Mouse (Mus musculus) heart, embryonic 10.5 days (tissue): ENCODE results near the gene Trim71. TPM values are rescaled to one million over a fixed set of nuclear protein-coding genes. Genes with fewer than 3 reads are reported as not detected.

Experiments used
- DNase-seq: peaks from one replicate; pipeline ENCODE4 v3.0.0-alpha.2; 2017; ENCODE audit warnings: low spot score
- H3K27ac ChIP-seq: fragments of 300-500 bp; sonication (generic); 2 replicates; pipeline ENCODE4 v1.5.1; 2016; ENCODE audit warnings: mild to moderate bottlenecking
- H3K27me3 ChIP-seq: fragments of 300-500 bp; sonication (generic); 2 replicates; pipeline ENCODE4 v1.6.1; 2016; ENCODE audit warnings: mild to moderate bottlenecking; ENCODE audit not compliant: poor library complexity, insufficient read depth, severe bottlenecking
- H3K36me3 ChIP-seq: fragments of 300-500 bp; sonication (generic); 2 replicates; pipeline ENCODE4 v1.6.1; 2016; ENCODE audit warnings: mild to moderate bottlenecking, moderate library complexity
- H3K4me1 ChIP-seq: fragments of 300-500 bp; sonication (generic); 2 replicates; pipeline ENCODE4 v1.6.1; 2016; ENCODE audit warnings: mild to moderate bottlenecking
- H3K4me3 ChIP-seq: fragments of 300-500 bp; sonication (generic); 2 replicates; pipeline ENCODE4 v1.5.1; 2016; ENCODE audit warnings: mild to moderate bottlenecking, moderate library complexity
- H3K9me3 ChIP-seq: fragments of 300-500 bp; sonication (generic); 2 replicates; pipeline ENCODE4 v1.6.1; 2016; ENCODE audit warnings: mild to moderate bottlenecking, moderate library complexity
- WGBS: fragments of 180-500 bp; shearing (Covaris S2); methylation state at CpG from one replicate; pipeline ENCODE4 v1.1.7; 2016; 5-methylcytosine and 5-hydroxymethylcytosine counted together
- polyA plus RNA-seq: library from polyadenylated mRNA; unstranded; fragments of >200 nt; fragmentation: Nextera tagmentation; extraction: Ambion mirVana; gene quantifications from 2 replicates; pipeline ENCODE4 v1.2.1, GENCODE M21; 2016

The Trim71 gene
- polyA plus RNA-seq, 1 experiment from 2014 or later: 3.1 TPM

- Histone ChIP-seq H3K27ac (no peak overlapping the region), H3K4me1 (no peaks in the 10 kb centered on the region), H3K36me3 (no peaks in the 10 kb centered on the region), H3K27me3 (no peaks in the 10 kb centered on the region), H3K4me3 (no peak overlapping the region), H3K9me3 (no peaks in the 10 kb centered on the region)
- no peak for DNase-seq
- 81% methylated on average over 23 of the region's 23 CpGs for WGBS
Observed at GRCm38 (mm10) chr9:114487481-114488258, 76.5 kb downstream of the Trim71 start.

- H3K27ac ChIP-seq: no peak overlapping the region
- no peaks in the 10 kb centered on the region for H3K36me3 ChIP-seq
- H3K4me1 ChIP-seq: no peaks in the 10 kb centered on the region
- no peak overlapping the region for H3K4me3 ChIP-seq
- 82% methylated on average over 4 of the region's 4 CpGs for WGBS
- no peaks in the 10 kb centered on the region for H3K27me3 ChIP-seq
- DNase-seq: no peak
- no peaks in the 10 kb centered on the region for H3K9me3 ChIP-seq
Observed at GRCm38 (mm10) chr9:114486808-114487207, 77.4 kb downstream of the Trim71 start.

DNA sequence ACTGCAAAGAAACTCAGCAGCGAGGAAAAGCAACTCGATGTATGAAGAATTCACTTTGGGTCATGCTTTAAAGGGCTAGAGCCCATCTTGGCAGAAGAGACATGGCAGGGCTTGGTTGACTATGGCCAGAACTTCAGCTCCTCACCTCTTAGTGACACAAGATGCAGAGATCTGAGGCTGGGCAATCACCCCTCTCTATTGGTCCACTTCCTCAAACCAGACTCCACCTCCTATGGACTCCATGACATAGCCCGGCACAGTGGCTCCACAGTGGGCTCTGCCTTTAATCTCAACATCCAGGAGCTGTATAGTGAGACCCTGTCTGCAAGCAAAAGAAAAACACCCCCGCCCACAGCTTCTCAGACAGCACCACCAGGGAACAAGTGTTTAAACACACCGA is 79.4 kb downstream of the Trim71 start:
- Histone ChIP-seq H3K4me1 (no peaks in the 10 kb centered on the region), H3K36me3 (no peaks in the 10 kb centered on the region), H3K9me3 (no peaks in the 10 kb centered on the region), H3K27ac (no peak overlapping the region), H3K27me3 (no peaks in the 10 kb centered on the region), H3K4me3 (no peak overlapping the region)
- DNase-seq: no peak
- WGBS: 74% methylated on average over 5 of the region's 5 CpGs

DNA sequence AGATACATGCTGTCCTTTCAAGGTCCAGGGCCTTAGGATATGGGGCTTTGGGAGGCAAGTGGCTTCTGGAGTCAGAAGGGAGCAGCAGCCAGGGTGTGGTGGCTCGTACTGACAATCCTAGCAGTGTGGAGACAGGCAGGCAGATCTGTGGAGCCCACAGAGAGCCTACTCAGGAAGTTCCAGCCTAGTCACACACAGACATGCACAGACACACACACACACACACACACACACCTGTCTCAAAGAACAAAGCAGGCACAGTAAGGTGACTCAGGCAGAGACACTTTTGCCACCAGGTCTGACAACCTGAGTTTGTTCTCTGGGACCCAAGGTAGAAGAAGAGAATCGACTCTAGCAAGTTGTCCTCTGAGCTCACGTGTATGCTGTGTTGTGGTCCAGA is 83.2 kb downstream of the Trim71 start:
- H3K4me1 ChIP-seq: no peaks in the 10 kb centered on the region
- DNase-seq: no peak
- no peak overlapping the region for H3K27ac ChIP-seq
- 77% methylated on average over 3 of the region's 3 CpGs for WGBS
- H3K4me3 ChIP-seq: no peak overlapping the region
- no peaks in the 10 kb centered on the region for H3K27me3 ChIP-seq
- H3K36me3 ChIP-seq: no peaks in the 10 kb centered on the region
- no peaks in the 10 kb centered on the region for H3K9me3 ChIP-seq

GRCm38 (mm10) chr9:114477019-114477418 is 87.2 kb downstream of the Trim71 start:
- Histone ChIP-seq H3K36me3 (no peaks in the 10 kb centered on the region), H3K4me1 (no peaks in the 10 kb centered on the region), H3K9me3 (no peaks in the 10 kb centered on the region), H3K4me3 (no peak overlapping the region), H3K27ac (no peak overlapping the region), H3K27me3 (no peaks in the 10 kb centered on the region)
- WGBS: 88% methylated on average over 9 of the region's 9 CpGs
- DNase-seq: no peak

GRCm38 (mm10) chr9:114471892-114472291 is 92.3 kb downstream of the Trim71 start:
- H3K4me1 ChIP-seq: peaks cover 6% of the 10 kb centered on the region; the same call in 1 of the 2 replicates
- no peak overlapping the region for H3K4me3 ChIP-seq
- no peak for DNase-seq
- peaks cover 6% of the 10 kb centered on the region; the same call in 1 of the 2 replicates for H3K36me3 ChIP-seq
- no peaks in the 10 kb centered on the region for H3K9me3 ChIP-seq
- H3K27me3 ChIP-seq: no peaks in the 10 kb centered on the region
- H3K27ac ChIP-seq: no peak overlapping the region
- WGBS: 73% methylated on average over 7 of the region's 7 CpGs

GRCm38 (mm10) chr9:114468701-114469100 is 95.5 kb downstream of the Trim71 start:
- no peak overlapping the region for H3K4me3 ChIP-seq
- 92% methylated on average over 4 of the region's 4 CpGs for WGBS
- no peaks in the 10 kb centered on the region for H3K27me3 ChIP-seq
- H3K9me3 ChIP-seq: no peaks in the 10 kb centered on the region
- peaks cover 11% of the 10 kb centered on the region; the same call in 1 of the 2 replicates for H3K4me1 ChIP-seq
- H3K27ac ChIP-seq: no peak overlapping the region
- peaks cover 25% of the 10 kb centered on the region for H3K36me3 ChIP-seq
- no peak for DNase-seq

GRCm38 (mm10) chr9:114468217-114468616 is 96.0 kb downstream of the Trim71 start:
- H3K27me3 ChIP-seq: no peaks in the 10 kb centered on the region
- 73% methylated on average over 5 of the region's 5 CpGs for WGBS

DNA sequence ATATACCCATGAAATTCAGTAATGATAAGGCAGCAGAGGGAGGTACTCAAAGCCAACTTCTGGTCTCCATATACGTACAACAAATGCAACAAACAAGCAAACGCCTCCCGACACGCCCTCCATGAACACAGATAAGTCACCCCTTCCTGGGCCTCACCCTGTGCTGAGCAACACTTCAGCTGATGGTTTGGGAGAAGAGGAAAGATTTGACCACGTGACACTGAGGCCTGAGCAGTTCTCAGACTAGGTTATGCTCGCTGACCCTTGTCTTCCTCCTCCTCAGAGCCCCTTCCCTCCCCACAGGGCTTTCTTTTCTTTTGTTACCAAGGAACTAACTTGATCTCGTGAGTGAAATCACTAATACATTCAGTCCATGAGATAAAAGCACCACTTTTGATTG is 97.3 kb downstream of the Trim71 start:
- DNase-seq: no peak
- peaks cover 36% of the 10 kb centered on the region for H3K36me3 ChIP-seq
- H3K4me3 ChIP-seq: no peak overlapping the region
- H3K27ac ChIP-seq: no peak overlapping the region
- no peaks in the 10 kb centered on the region for H3K27me3 ChIP-seq
- H3K9me3 ChIP-seq: no peaks in the 10 kb centered on the region
- peaks cover 11% of the 10 kb centered on the region; the same call in 1 of the 2 replicates for H3K4me1 ChIP-seq
- 76% methylated on average over 7 of the region's 7 CpGs for WGBS

More at GRCm38 (mm10) chr9:114468217-114468616, 96.0 kb downstream of the Trim71 start:
- Histone ChIP-seq H3K9me3 (no peaks in the 10 kb centered on the region), H3K27ac (no peak overlapping the region), H3K36me3 (peaks cover 26% of the 10 kb centered on the region), H3K4me1 (peaks cover 11% of the 10 kb centered on the region; the same call in 1 of the 2 replicates), H3K4me3 (no peak overlapping the region)
- no peak for DNase-seq

- Histone ChIP-seq H3K9me3 (no peaks in the 10 kb centered on the region), H3K4me3 (no peak overlapping the region), H3K27me3 (no peaks in the 10 kb centered on the region), H3K27ac (no peak overlapping the region), H3K36me3 (peaks cover 42% of the 10 kb centered on the region), H3K4me1 (peaks cover 11% of the 10 kb centered on the region; the same call in 1 of the 2 replicates)
- no peak for DNase-seq
- WGBS: 59% methylated on average over 6 of the region's 6 CpGs
Observed at GRCm38 (mm10) chr9:114465442-114465841, 98.7 kb downstream of the Trim71 start.

- Histone ChIP-seq H3K27me3 (no peaks in the 10 kb centered on the region), H3K4me1 (peaks cover 10% of the 10 kb centered on the region; the same call in 1 of the 2 replicates), H3K9me3 (no peaks in the 10 kb centered on the region), H3K4me3 (no peak overlapping the region), H3K27ac (no peak overlapping the region), H3K36me3 (peaks cover 49% of the 10 kb centered on the region)
- 93% methylated on average over 7 of the region's 7 CpGs for WGBS
- no peak for DNase-seq
Observed at GRCm38 (mm10) chr9:114462569-114462968, 101.6 kb downstream of the Trim71 start.

- DNase-seq: no peak
- Histone ChIP-seq H3K36me3 (peaks cover 51% of the 10 kb centered on the region; the same call in 1 of the 2 replicates), H3K4me3 (no peak overlapping the region), H3K27me3 (no peaks in the 10 kb centered on the region), H3K27ac (no peak overlapping the region), H3K4me1 (no peaks in the 10 kb centered on the region), H3K9me3 (no peaks in the 10 kb centered on the region)
- WGBS: 88% methylated on average over 3 of the region's 3 CpGs
Observed at GRCm38 (mm10) chr9:114458436-114458835, 105.7 kb downstream of the Trim71 start.
